ENCODE assay signal across 33 mouse cellular contexts in the genomic region with DNA sequence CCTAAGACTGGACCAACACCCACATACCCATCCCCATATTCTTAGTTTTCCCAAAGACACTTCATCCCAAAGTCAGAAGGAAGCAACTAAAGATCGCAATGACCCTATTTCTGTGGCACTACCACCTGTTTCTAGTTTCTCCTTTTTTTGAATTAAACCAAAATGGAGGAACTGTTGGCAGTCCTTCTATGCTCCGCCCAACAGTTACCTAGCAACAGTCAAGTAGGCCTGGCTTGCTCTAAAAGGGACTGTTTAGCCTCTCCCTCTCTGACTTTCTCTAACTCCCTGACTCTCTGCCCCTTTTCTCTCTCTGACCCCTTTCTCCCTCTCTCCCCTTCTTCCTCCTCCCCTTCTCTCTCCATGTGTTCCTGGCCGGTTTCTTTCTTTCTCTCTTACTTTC. TPM values are rescaled to one million over a fixed set of nuclear protein-coding genes. Genes with fewer than 3 reads are reported as not detected.
DNase-seq lines count a peak whose midpoint lies in the region; ATAC-seq and TF ChIP-seq lines count a peak whose summit lies in the region.
"Had no signal": no experiment of that assay in that cellular context is flagged by ENCODE, and none has a peak within 500 bp of the region (broad histone marks: within the 10 kb centered on the region; RNA-seq: fewer than 3 reads in every experiment).

No protein-coding gene starts in this region.

- H3K36me3 ChIP-seq in CH12.LX (replicated peaks in 1 of 2; ENCODE audit: control insufficient read depth in 1 of 2, insufficient read depth in 1 of 2, low read length in 1 of 2): no peaks in the 10 kb centered on the region
- no peaks in the 10 kb centered on the region for H3K36me3 ChIP-seq in kidney, adult 2 months (ENCODE audit: control insufficient read depth, insufficient read depth, low read length)
- no peaks in the 10 kb centered on the region for H3K36me3 ChIP-seq in liver, embryonic 12.5 days
- H3K36me3 ChIP-seq in forebrain, postnatal 0 days (ENCODE audit: insufficient read depth): no peaks in the 10 kb centered on the region
- H3K36me3 ChIP-seq: forebrain, embryonic 10.5 days; hindbrain, embryonic 12.5 days; hindbrain, embryonic 15.5 days had no signal

- no peak overlapping the region for H3K4me2 ChIP-seq in CH12.LX (ENCODE audit: insufficient read depth, low read depth, poor library complexity, severe bottlenecking)
- H3K4me2 ChIP-seq in liver, embryonic 12.5 days: no peak overlapping the region
- no peak overlapping the region for H3K4me2 ChIP-seq in forebrain, postnatal 0 days (ENCODE audit: low read depth)
- H3K4me2 ChIP-seq: forebrain, embryonic 13.5 days; heart, embryonic 11.5 days; hindbrain, embryonic 12.5 days; hindbrain, embryonic 15.5 days had no signal

- in situ Hi-C loops in CH12.LX (cut with MboI; ENCODE audit: low pct_ligation_motif_present, low pct_unique_long_range_greater_than_20kb, low sequenced_read_pairs): no loop called here

- no peak overlapping the region for H3K9ac ChIP-seq in CH12.LX (ENCODE audit: insufficient read depth, low read depth)
- H3K9ac ChIP-seq in liver, embryonic 12.5 days: no peak overlapping the region
- H3K9ac ChIP-seq in forebrain, postnatal 0 days: no peak overlapping the region
- H3K9ac ChIP-seq: forebrain, embryonic 13.5 days; hindbrain, embryonic 12.5 days; hindbrain, embryonic 15.5 days had no signal

- H3K9me3 ChIP-seq in CH12.LX (replicated peaks; ENCODE audit: low read length): no peaks in the 10 kb centered on the region
- no peaks in the 10 kb centered on the region for H3K9me3 ChIP-seq in liver, embryonic 12.5 days (replicated peaks)
- H3K9me3 ChIP-seq in forebrain, postnatal 0 days (ENCODE audit: low read length): no peaks in the 10 kb centered on the region
- H3K9me3 ChIP-seq: forebrain, embryonic 10.5 days; forebrain, embryonic 13.5 days; hindbrain, embryonic 12.5 days; hindbrain, embryonic 15.5 days had no signal

- DNase-seq in CH12.LX (ENCODE audit: extremely low read depth) (peak; percentile 35), ES-CJ7 (ENCODE audit: low read depth, low spot score) (peak; percentile 61), R1 (ENCODE audit: low read depth, low spot score) (peak; percentile 86)
- no peak for DNase-seq in kidney, adult 2 months
- DNase-seq in forebrain, postnatal 0 days: no peak
- DNase-seq: adrenal gland, adult 2 months; adrenal gland, postnatal 25 days; cerebellum, adult 11-12 months; cerebellum, adult 8-10 months; cerebellum, postnatal 14 days; gastrocnemius, adult 2 months; gastrocnemius, postnatal 14 days; heart, adult 11 months had no signal

- peaks cover 5% of the 10 kb centered on the region for H3K27me3 ChIP-seq in CH12.LX (replicated peaks)
- no peaks in the 10 kb centered on the region for H3K27me3 ChIP-seq in kidney, adult 2 months (replicated peaks; ENCODE audit: control insufficient read depth, insufficient read depth, low read length)
- H3K27me3 ChIP-seq in liver, embryonic 12.5 days (replicated peaks): peaks cover 4% of the 10 kb centered on the region; the same call in 1 of the 2 replicates
- H3K27me3 ChIP-seq in forebrain, postnatal 0 days (ENCODE audit: insufficient read depth, low read length): no peaks in the 10 kb centered on the region
- H3K27me3 ChIP-seq: forebrain, embryonic 13.5 days; hindbrain, embryonic 12.5 days; hindbrain, embryonic 15.5 days had no signal

- TF ChIP-seq CTCF in CH12.LX (conservative IDR thresholded peaks at IDR 0.05 in 1 of 2, IDR thresholded peaks at IDR 0.05 in 1 of 2; ENCODE audit: low read depth in 2 of 2, low read length in 2 of 2): no peak
- TF ChIP-seq CTCF in kidney, adult 2 months (conservative IDR thresholded peaks at IDR 0.05; ENCODE audit: insufficient read depth, insufficient read length, low read depth, low read length): no peak
- no peak for TF ChIP-seq CTCF in forebrain, postnatal 0 days (IDR thresholded peaks at IDR 0.05; ENCODE audit: low read depth)

- no peak for TF ChIP-seq RAD21 in CH12.LX (IDR thresholded peaks at IDR 0.05; ENCODE audit: low read depth, low read length)

- no peak overlapping the region for H3K27ac ChIP-seq in CH12.LX (ENCODE audit: insufficient read depth, low read depth)
- H3K27ac ChIP-seq in kidney, adult 2 months (ENCODE audit: insufficient read depth, low read depth, low read length): no peak overlapping the region
- no peak overlapping the region for H3K27ac ChIP-seq in liver, embryonic 12.5 days
- H3K27ac ChIP-seq in forebrain, postnatal 0 days (ENCODE audit: low read depth, low read length): no peak overlapping the region
- H3K27ac ChIP-seq: forebrain, embryonic 10.5 days; forebrain, embryonic 13.5 days; gastrocnemius, adult 2 months; hindbrain, embryonic 12.5 days; hindbrain, embryonic 15.5 days had no signal

- WGBS in kidney, adult 2 months: 87% methylated on average over 3 of the region's 3 CpGs
- WGBS in liver, embryonic 12.5 days (ENCODE audit: insufficient replicate concordance): 73% methylated on average over 3 of the region's 3 CpGs
- WGBS in forebrain, postnatal 0 days: 80% methylated on average over 3 of the region's 3 CpGs

- dilution Hi-C loops in CH12.LX (cut with MboI; ENCODE audit: extremely low pct_ligation_motif_present, extremely low pct_unique_long_range_greater_than_20kb, low sequenced_read_pairs): no loop called here

- peaks cover 2 to 4% of the 10 kb centered on the region in 2 experiments; a peak in 3 of 4 replicates for H3K4me1 ChIP-seq in CH12.LX (ENCODE audit: control insufficient read depth in 1 of 2, insufficient read depth in 2 of 2)
- no peaks in the 10 kb centered on the region for H3K4me1 ChIP-seq in kidney, adult 2 months (ENCODE audit: control insufficient read depth, insufficient read depth, low read length)
- H3K4me1 ChIP-seq in liver, embryonic 12.5 days: peaks cover 20% of the 10 kb centered on the region
- no peaks in the 10 kb centered on the region for H3K4me1 ChIP-seq in forebrain, postnatal 0 days (ENCODE audit: insufficient read depth)
- H3K4me1 ChIP-seq: forebrain, embryonic 13.5 days; hindbrain, embryonic 12.5 days; hindbrain, embryonic 15.5 days had no signal

- no peak for ATAC-seq in liver, embryonic 12.5 days
- no peak for ATAC-seq in forebrain, postnatal 0 days
- ATAC-seq: forebrain, embryonic 13.5 days; forebrain, embryonic 16.5 days; intestine, postnatal 0 days had no signal

- no peak for TF ChIP-seq EP300 in CH12.LX (IDR thresholded peaks at IDR 0.05; ENCODE audit: low read length)

- H3K79me2 ChIP-seq in CH12.LX (replicated peaks; ENCODE audit: control insufficient read depth, extremely low read depth, insufficient read depth, poor library complexity, severe bottlenecking): no peaks in the 10 kb centered on the region

- no peak for TF ChIP-seq POLR2A in CH12.LX (IDR thresholded peaks at IDR 0.05; ENCODE audit: low read depth, low read length)
- no peak for TF ChIP-seq POLR2A in kidney, adult 2 months (IDR thresholded peaks at IDR 0.05; ENCODE audit: low read depth, low read length)

- no peak overlapping the region for H3K4me3 ChIP-seq in CH12.LX (replicated peaks in 1 of 3; ENCODE audit: low read depth in 2 of 3, low read length in 2 of 3, poor library complexity in 1 of 3)
- no peak overlapping the region for H3K4me3 ChIP-seq in kidney, adult 2 months (ENCODE audit: insufficient read depth, low read depth, low read length)
- H3K4me3 ChIP-seq in liver, embryonic 12.5 days: no peak overlapping the region
- no peak overlapping the region for H3K4me3 ChIP-seq in forebrain, postnatal 0 days (ENCODE audit: low read depth, low read length)
- H3K4me3 ChIP-seq: forebrain, embryonic 10.5 days; forebrain, embryonic 13.5 days; gastrocnemius, adult 2 months; hindbrain, embryonic 12.5 days; hindbrain, embryonic 15.5 days had no signal

RNA-seq across cellular contexts. Expression of gene 4921517D22Rik, which starts 8.7 kb away (rescaled TPM):
- total RNA-seq in CH12.LX (2012; rRNA removed) (not detected in 2 replicates), CH12.LX (2014; rRNA removed) (not detected in 2 replicates)
- polyA plus RNA-seq in CH12.LX (2012; ENCODE audit: insufficient read length, low read depth): not detected in 2 replicates
- not detected in 2 replicates for polyA plus RNA-seq in kidney, adult 2 months (2012; rRNA removed)
- not detected in 2 replicates for polyA plus RNA-seq in liver, embryonic 12.5 days (2016; fragmentation: Nextera tagmentation; extraction: Ambion mirVana)
- not detected in 2 replicates for total RNA-seq in forebrain, postnatal 0 days (2014; rRNA removed)
- not detected in 2 replicates for polyA plus RNA-seq in forebrain, postnatal 0 days (2015; fragmentation: Nextera tagmentation; extraction: Ambion mirVana)
- total RNA-seq: adrenal gland, adult 2 months; adrenal gland, postnatal 25 days; ES-E14; gastrocnemius, adult 2 months; gastrocnemius, postnatal 14 days; gastrocnemius, postnatal 4 days; heart, adult 8-10 months; heart, postnatal 25 days; hematopoietic stem cell, adult 5-6 weeks had no signal
- polyA plus RNA-seq: adrenal gland, adult 2 months; brain, embryonic 14.5 days; embryonic facial prominence, embryonic 11.5 days; embryonic facial prominence, embryonic 14.5 days; forebrain, embryonic 10.5 days; forebrain, embryonic 13.5 days; forebrain, embryonic 16.5 days; frontal cortex, adult 2 months; heart, embryonic 11.5 days; heart, embryonic 14.5 days; heart, postnatal 0 days; hindbrain, embryonic 12.5 days; hindbrain, embryonic 15.5 days; intestine, embryonic 14.5 days; intestine, postnatal 0 days had no signal

RNA-seq across cellular contexts. Expression of gene Golm1, which starts 9.6 kb away (rescaled TPM):
- total RNA-seq in CH12.LX (2012; rRNA removed) (16.4 and 17.4 TPM in 2 replicates), CH12.LX (2014; rRNA removed) (18.9 and 21.9 TPM in 2 replicates)
- polyA plus RNA-seq in CH12.LX (2012; ENCODE audit: insufficient read length, low read depth): 14.3 and 18.1 TPM in 2 replicates
- polyA plus RNA-seq in kidney, adult 2 months (2012; rRNA removed): 5.3 and 6.5 TPM in 2 replicates
- 63.8 and 64.2 TPM in 2 replicates for polyA plus RNA-seq in liver, embryonic 12.5 days (2016; fragmentation: Nextera tagmentation; extraction: Ambion mirVana)
- total RNA-seq in forebrain, postnatal 0 days (2014; rRNA removed): 22.1 and 23.2 TPM in 2 replicates
- polyA plus RNA-seq in forebrain, postnatal 0 days (2015; fragmentation: Nextera tagmentation; extraction: Ambion mirVana): 16.8 and 18.6 TPM in 2 replicates

RNA-seq across cellular contexts. Expression of gene Spata31d1a, which starts 24.9 kb away (rescaled TPM):
- total RNA-seq in CH12.LX (2012; rRNA removed) (not detected in 2 replicates), CH12.LX (2014; rRNA removed) (not detected in 2 replicates)
- polyA plus RNA-seq in CH12.LX (2012; ENCODE audit: insufficient read length, low read depth): 0.19 TPM in 1 of 2 replicates, not detected in the other
- not detected in 2 replicates for polyA plus RNA-seq in kidney, adult 2 months (2012; rRNA removed)
- 0.05 TPM in 1 of 2 replicates, not detected in the other for polyA plus RNA-seq in liver, embryonic 12.5 days (2016; fragmentation: Nextera tagmentation; extraction: Ambion mirVana)
- total RNA-seq in forebrain, postnatal 0 days (2014; rRNA removed): 0.08 TPM in 1 of 2 replicates, not detected in the other
- polyA plus RNA-seq in forebrain, postnatal 0 days (2015; fragmentation: Nextera tagmentation; extraction: Ambion mirVana): 0.21 and 0.42 TPM in 2 replicates
- total RNA-seq: adrenal gland, adult 2 months; adrenal gland, postnatal 25 days; gastrocnemius, adult 2 months; gastrocnemius, postnatal 14 days; heart, adult 8-10 months; heart, postnatal 25 days; hematopoietic stem cell, adult 5-6 weeks had no signal
- polyA plus RNA-seq: adrenal gland, adult 2 months; embryonic facial prominence, embryonic 11.5 days; heart, embryonic 11.5 days; heart, embryonic 14.5 days; heart, postnatal 0 days; hindbrain, embryonic 15.5 days; intestine, postnatal 0 days had no signal

RNA-seq across cellular contexts. Expression of gene Spata31d1b, which starts 26.8 kb away (rescaled TPM):
- total RNA-seq in CH12.LX (2012; rRNA removed) (0.13 and 0.30 TPM in 2 replicates), CH12.LX (2014; rRNA removed) (0.09 and 0.18 TPM in 2 replicates)
- 0.05 and 0.27 TPM in 2 replicates for polyA plus RNA-seq in CH12.LX (2012; ENCODE audit: insufficient read length, low read depth)
- 0.03 TPM in 2 replicates for polyA plus RNA-seq in kidney, adult 2 months (2012; rRNA removed)
- not detected in 2 replicates for polyA plus RNA-seq in liver, embryonic 12.5 days (2016; fragmentation: Nextera tagmentation; extraction: Ambion mirVana)
- 0.08 and 0.33 TPM in 2 replicates for total RNA-seq in forebrain, postnatal 0 days (2014; rRNA removed)
- not detected in 2 replicates for polyA plus RNA-seq in forebrain, postnatal 0 days (2015; fragmentation: Nextera tagmentation; extraction: Ambion mirVana)
- total RNA-seq: adrenal gland, adult 2 months; adrenal gland, postnatal 25 days; gastrocnemius, adult 2 months; gastrocnemius, postnatal 14 days; heart, adult 8-10 months; heart, postnatal 25 days; hematopoietic stem cell, adult 5-6 weeks had no signal
- polyA plus RNA-seq: adrenal gland, adult 2 months; embryonic facial prominence, embryonic 11.5 days; forebrain, embryonic 13.5 days; forebrain, embryonic 16.5 days; frontal cortex, adult 2 months; heart, embryonic 11.5 days; heart, embryonic 14.5 days; heart, postnatal 0 days; hindbrain, embryonic 12.5 days; hindbrain, embryonic 15.5 days; intestine, embryonic 14.5 days; intestine, postnatal 0 days had no signal

RNA-seq across cellular contexts. Expression of gene Spata31d1d, which starts 46.3 kb away (rescaled TPM):
- total RNA-seq in CH12.LX (2012; rRNA removed): not detected in 2 replicates
- not detected in 2 replicates for total RNA-seq in CH12.LX (2014; rRNA removed)
- not detected in 2 replicates for polyA plus RNA-seq in CH12.LX (2012; ENCODE audit: insufficient read length, low read depth)
- polyA plus RNA-seq in kidney, adult 2 months (2012; rRNA removed): 0.05 TPM in 1 of 2 replicates, not detected in the other
- polyA plus RNA-seq in liver, embryonic 12.5 days (2016; fragmentation: Nextera tagmentation; extraction: Ambion mirVana): not detected in 2 replicates
- not detected in 2 replicates for total RNA-seq in forebrain, postnatal 0 days (2014; rRNA removed)
- not detected in 2 replicates for polyA plus RNA-seq in forebrain, postnatal 0 days (2015; fragmentation: Nextera tagmentation; extraction: Ambion mirVana)
- total RNA-seq: adrenal gland, adult 2 months; adrenal gland, postnatal 25 days; gastrocnemius, adult 2 months; gastrocnemius, postnatal 14 days; gastrocnemius, postnatal 4 days; heart, adult 8-10 months; heart, postnatal 25 days; hematopoietic stem cell, adult 5-6 weeks had no signal
- polyA plus RNA-seq: adrenal gland, adult 2 months; embryonic facial prominence, embryonic 11.5 days; embryonic facial prominence, embryonic 14.5 days; forebrain, embryonic 10.5 days; forebrain, embryonic 13.5 days; forebrain, embryonic 16.5 days; heart, embryonic 11.5 days; heart, embryonic 14.5 days; heart, postnatal 0 days; hindbrain, embryonic 12.5 days; hindbrain, embryonic 15.5 days; intestine, embryonic 14.5 days; intestine, postnatal 0 days had no signal

Comparison
In these comparisons a context has a peak if more than half of its experiments do, and no peak if none do; other contexts are left out.
1. DNase-seq: peak in CH12.LX (single experiment), ES-CJ7 (single experiment) and R1 (single experiment); none in kidney, adult 2 months (single experiment) and forebrain, postnatal 0 days (single experiment).